Mouse (Mus musculus) hindbrain, embryonic 13.5 days (tissue): Measurements from ENCODE around the gene Hgfac. TPM values are rescaled to one million over a fixed set of nuclear protein-coding genes. Genes with fewer than 3 reads are reported as not detected.
A peak's percentile ranks its signal among the peaks of the same experiment; 100 is the strongest.

Experiments
- ATAC-seq: fragments of 200-750 bp; cut with Nextera tagmentation; 2 replicates; pipeline ENCODE4 v1.8.0; 2017; ENCODE audit warnings: moderate TSS enrichment; ENCODE audit not compliant: low FRiP score
- H3K27ac ChIP-seq: fragments of 300-500 bp; sonication (generic); 2 replicates; pipeline ENCODE4 v1.5.1; 2015; ENCODE audit warnings: inconsistent platforms, mild to moderate bottlenecking, moderate library complexity
- H3K27me3 ChIP-seq: fragments of 300-500 bp; sonication (generic); 2 replicates; pipeline ENCODE4 v1.6.1; 2015; ENCODE audit warnings: mild to moderate bottlenecking, inconsistent platforms
- H3K36me3 ChIP-seq: fragments of 300-500 bp; sonication (generic); 2 replicates; pipeline ENCODE4 v1.6.1; 2015; ENCODE audit warnings: mild to moderate bottlenecking, inconsistent platforms
- H3K4me1 ChIP-seq: fragments of 300-500 bp; sonication (generic); replicated peaks from 2 replicates; pipeline ENCODE4 v1.6.1; 2015; ENCODE audit warnings: inconsistent platforms
- H3K4me2 ChIP-seq: fragments of 300-500 bp; sonication (generic); 2 replicates; pipeline ENCODE4 v1.6.1; 2015; ENCODE audit warnings: inconsistent platforms, mild to moderate bottlenecking, moderate library complexity
- H3K4me3 ChIP-seq: fragments of 300-500 bp; sonication (generic); 2 replicates; pipeline ENCODE4 v1.5.1; 2015; ENCODE audit warnings: mild to moderate bottlenecking, inconsistent platforms
- H3K9ac ChIP-seq: fragments of 300-500 bp; sonication (generic); 2 replicates; pipeline ENCODE4 v1.6.1; 2015; ENCODE audit warnings: mild to moderate bottlenecking, inconsistent platforms
- H3K9me3 ChIP-seq: fragments of 300-500 bp; sonication (generic); 2 replicates; pipeline ENCODE4 v1.6.1; 2016; ENCODE audit warnings: inconsistent platforms
- WGBS: fragments of 180-500 bp; shearing (Covaris S2); methylation state at CpG from one replicate; pipeline ENCODE4 v1.1.7; 2015; 5-methylcytosine and 5-hydroxymethylcytosine counted together
- polyA plus RNA-seq: library from polyadenylated mRNA; unstranded; fragments of >200 nt; fragmentation: Nextera tagmentation; extraction: Ambion mirVana; gene quantifications from 2 replicates; pipeline ENCODE4 v1.2.1, GENCODE M21; 2015

The Hgfac gene
- polyA plus RNA-seq, 1 experiment from 2014 or later: 0.47 TPM

GRCm38 (mm10) chr5:35043110-35043451 lies 1.8 kb downstream of the Hgfac start:
- Histone ChIP-seq H3K9me3 (no peaks in the 10 kb centered on the region), H3K4me2 (no peak overlapping the region), H3K36me3 (no peaks in the 10 kb centered on the region), H3K4me1 (no peaks in the 10 kb centered on the region), H3K27ac (no peak overlapping the region), H3K27me3 (no peaks in the 10 kb centered on the region), H3K9ac (no peak overlapping the region), H3K4me3 (no peak overlapping the region)
- ATAC-seq: peak; percentile 84
- WGBS: 50% methylated on average over 1 of the region's 1 CpGs

- Histone ChIP-seq H3K27me3 (peaks cover 3% of the 10 kb centered on the region; the same call in 1 of the 2 replicates), H3K4me1 (no peaks in the 10 kb centered on the region), H3K4me3 (no peak overlapping the region), H3K9ac (no peak overlapping the region), H3K9me3 (no peaks in the 10 kb centered on the region), H3K27ac (no peak overlapping the region), H3K4me2 (no peak overlapping the region), H3K36me3 (no peaks in the 10 kb centered on the region)
- WGBS: 78% methylated on average over 5 of the region's 5 CpGs
- ATAC-seq: no peak
These were observed 9.2 kb downstream of the Hgfac start for GRCm38 (mm10) chr5:35050541-35050940.

GRCm38 (mm10) chr5:35054628-35055027 lies 13.3 kb downstream of the Hgfac start:
- Histone ChIP-seq H3K27me3 (peaks cover 23% of the 10 kb centered on the region), H3K9me3 (no peaks in the 10 kb centered on the region), H3K4me1 (peaks cover 24% of the 10 kb centered on the region), H3K27ac (no peak overlapping the region), H3K4me2 (no peak overlapping the region), H3K4me3 (no peak overlapping the region), H3K36me3 (no peaks in the 10 kb centered on the region), H3K9ac (no peak overlapping the region)
- WGBS: 92% methylated on average over 3 of the region's 3 CpGs
- ATAC-seq: no peak

GRCm38 (mm10) chr5:35055076-35055475 lies 13.8 kb downstream of the Hgfac start:
- 63% methylated on average over 12 of the region's 12 CpGs for WGBS
- no peaks in the 10 kb centered on the region for H3K9me3 ChIP-seq
- H3K4me2 ChIP-seq: no peak overlapping the region
- no peak overlapping the region for H3K9ac ChIP-seq
- H3K4me1 ChIP-seq: peaks cover 24% of the 10 kb centered on the region
- H3K27ac ChIP-seq: no peak overlapping the region
- H3K36me3 ChIP-seq: no peaks in the 10 kb centered on the region
- no peak overlapping the region for H3K4me3 ChIP-seq
- ATAC-seq: no peak
- H3K27me3 ChIP-seq: peaks cover 26% of the 10 kb centered on the region

- Histone ChIP-seq H3K9me3 (no peaks in the 10 kb centered on the region), H3K27ac (peak within 1 kb of the TSS; percentile 48; the same call in 1 of the 2 replicates), H3K4me3 (peak within 1 kb of the TSS; percentile 59), H3K4me1 (peaks cover 24% of the 10 kb centered on the region), H3K4me2 (peak within 1 kb of the TSS; percentile 94), H3K27me3 (peaks cover 29% of the 10 kb centered on the region), H3K36me3 (no peaks in the 10 kb centered on the region), H3K9ac (peak within 1 kb of the TSS; percentile 90)
- WGBS: under 1% methylated on average over 60 of the region's 74 CpGs
- ATAC-seq: peak; percentile 68
These were observed 15.5 kb downstream of the Hgfac start, which contains the start of gene Dok7 for GRCm38 (mm10) chr5:35056604-35057432. TSS of gene Dok7 (plus strand) at chr5:35056766.

GRCm38 (mm10) chr5:35057582-35057981 lies 16.3 kb downstream of the Hgfac start:
- peak overlapping the region; percentile 59 for H3K4me3 ChIP-seq
- peaks cover 24% of the 10 kb centered on the region for H3K4me1 ChIP-seq
- peaks cover 29% of the 10 kb centered on the region for H3K27me3 ChIP-seq
- H3K4me2 ChIP-seq: peak overlapping the region; percentile 94
- no peak overlapping the region for H3K27ac ChIP-seq
- no peak for ATAC-seq
- H3K9ac ChIP-seq: peak overlapping the region; percentile 90
- WGBS: 23% methylated on average over 4 of the region's 4 CpGs
- H3K9me3 ChIP-seq: no peaks in the 10 kb centered on the region
- H3K36me3 ChIP-seq: no peaks in the 10 kb centered on the region

- ATAC-seq: no peak
- Histone ChIP-seq H3K4me2 (peak overlapping the region; percentile 94), H3K36me3 (no peaks in the 10 kb centered on the region), H3K4me3 (peak overlapping the region; percentile 59), H3K9me3 (no peaks in the 10 kb centered on the region), H3K27me3 (peaks cover 29% of the 10 kb centered on the region), H3K27ac (no peak overlapping the region), H3K9ac (peak overlapping the region; percentile 90), H3K4me1 (peaks cover 24% of the 10 kb centered on the region)
- WGBS: 75% methylated on average over 1 of the region's 1 CpGs
These were observed 16.9 kb downstream of the Hgfac start for GRCm38 (mm10) chr5:35058216-35058615.

- no peaks in the 10 kb centered on the region for H3K9me3 ChIP-seq
- 78% methylated on average over 3 of the region's 3 CpGs for WGBS
- H3K27ac ChIP-seq: no peak overlapping the region
- no peak overlapping the region for H3K4me2 ChIP-seq
- no peaks in the 10 kb centered on the region for H3K36me3 ChIP-seq
- peaks cover 26% of the 10 kb centered on the region for H3K27me3 ChIP-seq
- no peak for ATAC-seq
- H3K4me1 ChIP-seq: peaks cover 24% of the 10 kb centered on the region
- H3K9ac ChIP-seq: no peak overlapping the region
- no peak overlapping the region for H3K4me3 ChIP-seq
These were observed 18.8 kb downstream of the Hgfac start for GRCm38 (mm10) chr5:35060098-35060497.

- no peaks in the 10 kb centered on the region for H3K9me3 ChIP-seq
- H3K4me3 ChIP-seq: no peak overlapping the region
- WGBS: 82% methylated on average over 2 of the region's 2 CpGs
- ATAC-seq: no peak
- no peak overlapping the region for H3K4me2 ChIP-seq
- H3K36me3 ChIP-seq: 0 out of 2 replicates have a peak, but pooled peaks cover 3% of the 10 kb centered on the region
- no peak overlapping the region for H3K27ac ChIP-seq
- H3K4me1 ChIP-seq: peaks cover 19% of the 10 kb centered on the region
- H3K9ac ChIP-seq: no peak overlapping the region
- no peaks in the 10 kb centered on the region for H3K27me3 ChIP-seq
These were observed 28.5 kb downstream of the Hgfac start for GRCm38 (mm10) chr5:35069841-35070240.

GRCm38 (mm10) chr5:35070314-35070713 lies 29.0 kb downstream of the Hgfac start:
- Histone ChIP-seq H3K9ac (no peak overlapping the region), H3K27ac (0 out of 2 replicates have a peak overlapping the region, but pooled peaks have one; percentile 55), H3K4me3 (no peak overlapping the region), H3K4me2 (no peak overlapping the region), H3K9me3 (no peaks in the 10 kb centered on the region), H3K27me3 (no peaks in the 10 kb centered on the region), H3K36me3 (0 out of 2 replicates have a peak, but pooled peaks cover 3% of the 10 kb centered on the region), H3K4me1 (peaks cover 19% of the 10 kb centered on the region)
- 89% methylated on average over 8 of the region's 8 CpGs for WGBS
- ATAC-seq: no peak

GRCm38 (mm10) chr5:35070953-35071352 lies 29.6 kb downstream of the Hgfac start:
- Histone ChIP-seq H3K27ac (peak overlapping the region; percentile 55; the same call in 1 of the 2 replicates), H3K36me3 (peaks cover 7% of the 10 kb centered on the region; the same call in 1 of the 2 replicates), H3K4me3 (no peak overlapping the region), H3K27me3 (no peaks in the 10 kb centered on the region), H3K9me3 (no peaks in the 10 kb centered on the region), H3K9ac (no peak overlapping the region), H3K4me2 (no peak overlapping the region), H3K4me1 (peaks cover 19% of the 10 kb centered on the region)
- 34% methylated on average over 7 of the region's 7 CpGs for WGBS
- peak; percentile 55 for ATAC-seq

- 94% methylated on average over 6 of the region's 6 CpGs for WGBS
These were observed 30.5 kb downstream of the Hgfac start for GRCm38 (mm10) chr5:35071855-35072254.

GRCm38 (mm10) chr5:35073235-35073634 lies 31.9 kb downstream of the Hgfac start:
- H3K9me3 ChIP-seq: no peaks in the 10 kb centered on the region
- peaks cover 7% of the 10 kb centered on the region; the same call in 1 of the 2 replicates for H3K27me3 ChIP-seq
- H3K4me2 ChIP-seq: no peak overlapping the region
- H3K9ac ChIP-seq: no peak overlapping the region
- H3K4me3 ChIP-seq: no peak overlapping the region
- H3K36me3 ChIP-seq: peaks cover 18% of the 10 kb centered on the region
- 88% methylated on average over 11 of the region's 11 CpGs for WGBS
- ATAC-seq: no peak
- no peak overlapping the region for H3K27ac ChIP-seq
- peaks cover 19% of the 10 kb centered on the region for H3K4me1 ChIP-seq

More at GRCm38 (mm10) chr5:35071855-35072254, 30.5 kb downstream of the Hgfac start:
- Histone ChIP-seq H3K4me3 (no peak overlapping the region), H3K27ac (no peak overlapping the region), H3K9ac (no peak overlapping the region), H3K27me3 (no peaks in the 10 kb centered on the region), H3K4me2 (no peak overlapping the region), H3K36me3 (peaks cover 11% of the 10 kb centered on the region; the same call in 1 of the 2 replicates), H3K9me3 (no peaks in the 10 kb centered on the region), H3K4me1 (peaks cover 19% of the 10 kb centered on the region)
- ATAC-seq: no peak
